Comparison of ENCODE assay signal across 8 mouse cellular contexts in genomic region chr11:58977150-58977549, GRCm38 (mm10). TPM values are rescaled to one million over a fixed set of nuclear protein-coding genes. Genes with fewer than 3 reads are reported as not detected.
DNase-seq lines count a peak whose midpoint lies in the region; ATAC-seq and TF ChIP-seq lines count a peak whose summit lies in the region.

No protein-coding gene starts in this region.

- peak overlapping the region; percentile 94 for H3K27ac ChIP-seq in gastrocnemius, adult 2 months
- peak overlapping the region; percentile 89 for H3K27ac ChIP-seq in MEL (ENCODE audit: control insufficient read depth, low read depth, low read length)

- peak; percentile 78 for ATAC-seq in erythroid progenitor cell, adult 5-6 weeks (replicated peaks; ENCODE audit: low FRiP score, poor library complexity, severe bottlenecking)

- TF ChIP-seq RAD21 in MEL (IDR thresholded peaks at IDR 0.05; ENCODE audit: low read depth, low read length) = no peak

- TF ChIP-seq POLR2A in MEL (IDR thresholded peaks at IDR 0.05; ENCODE audit: control insufficient read depth in 1 of 2, insufficient read depth in 1 of 2, low read depth in 1 of 2, low read length in 2 of 2, poor library complexity in 1 of 2) (no peak), myocyte (IDR thresholded peaks at IDR 0.05; ENCODE audit: insufficient read length, low read depth) (no peak)

- no peak for TF ChIP-seq CTCF in gastrocnemius, adult 2 months (IDR thresholded peaks at IDR 0.05)
- TF ChIP-seq CTCF in MEL (IDR thresholded peaks at IDR 0.05 in 2 of 3, conservative IDR thresholded peaks at IDR 0.05 in 1 of 3; ENCODE audit: control insufficient read depth in 1 of 3, insufficient read depth in 1 of 3, low read depth in 2 of 3, low read length in 3 of 3, poor library complexity in 1 of 3, severe bottlenecking in 1 of 3) = no peak

- H3K4me3 ChIP-seq in gastrocnemius, adult 2 months = peak overlapping the region; percentile 85
- peak overlapping the region; percentile 88 to 97 for H3K4me3 ChIP-seq in MEL (ENCODE audit: control insufficient read depth in 1 of 2, insufficient read depth in 1 of 2, low read depth in 2 of 2, low read length in 2 of 2)
- peak overlapping the region; percentile 99 for H3K4me3 ChIP-seq in myocyte

- H3K9me3 ChIP-seq in MEL (replicated peaks; ENCODE audit: insufficient read depth, low read length) = no peaks in the 10 kb centered on the region

- TF ChIP-seq EP300 in MEL (IDR thresholded peaks at IDR 0.05; ENCODE audit: low read depth in 1 of 2, low read length in 2 of 2) = no peak

- H3K27me3 ChIP-seq in MEL (ENCODE audit: control insufficient read depth in 1 of 2, insufficient read depth in 2 of 2, low read length in 2 of 2) = no peaks in the 10 kb centered on the region
- H3K27me3 ChIP-seq in myocyte (ENCODE audit: control insufficient read depth, insufficient read depth, insufficient read length) = no peaks in the 10 kb centered on the region

- peaks cover 15 to 18% of the 10 kb centered on the region in 2 experiments for H3K4me1 ChIP-seq in MEL (ENCODE audit: control insufficient read depth in 1 of 2, insufficient read depth in 2 of 2, low read length in 2 of 2)

- H3ac ChIP-seq in myocyte (ENCODE audit: control insufficient read depth, insufficient read length) = peak overlapping the region; percentile 25

- peak overlapping the region; percentile 81 for H3K9ac ChIP-seq in MEL (ENCODE audit: control insufficient read depth, low read depth, low read length, poor library complexity, severe bottlenecking)

- intact Hi-C loops in gastrocnemius, adult 2 months (cut with DNase I) = loop anchor here (10.0 kb wide), 1 partner anchor 218 kb away; the partner anchor contains the start of gene Guk1
- intact Hi-C loops in left cerebral cortex, postnatal 14 days (cut with DNase I) = loop anchor here (10.0 kb wide), 1 partner anchor 208 kb away; the partner anchor contains the start of gene Gjc2

- H3K79me2 ChIP-seq in MEL (ENCODE audit: control insufficient read depth, insufficient read depth, low read length, poor library complexity) (peaks cover 54% of the 10 kb centered on the region), myocyte (ENCODE audit: control insufficient read depth, insufficient read depth) (peaks cover 51% of the 10 kb centered on the region)

- H3K4me2 ChIP-seq in myocyte (ENCODE audit: low read depth) = peak overlapping the region; percentile 79

- DNase-seq in gastrocnemius, adult 2 months = peak; percentile 62
- no peak for DNase-seq in gastrocnemius, postnatal 4 days (ENCODE audit: low spot score in 2 of 2)
- DNase-seq in MEL (ENCODE audit: low read depth, low spot score) = peak; percentile 65
- peak; percentile 40 to 66 for DNase-seq in kidney, postnatal 36 days
- DNase-seq in frontal cortex, postnatal 10 days (ENCODE audit: low spot score in 2 of 2) = no peak
- no peak for DNase-seq in left cerebral cortex, postnatal 14 days (ENCODE audit: low spot score in 2 of 2)

- H3K36me3 ChIP-seq in MEL (ENCODE audit: control insufficient read depth in 1 of 2, insufficient read depth in 2 of 2, low read length in 2 of 2) (peaks cover 2 to 25% of the 10 kb centered on the region in 2 experiments; a peak in 3 of 4 replicates), myocyte (ENCODE audit: control insufficient read depth, insufficient read depth) (peaks cover 3% of the 10 kb centered on the region)

TF ChIP-seq in MEL, 35 proteins besides CTCF, POLR2A, EP300 and RAD21 (continues in another document):
- TF ChIP-seq POLR2AphosphoS5 (IDR thresholded peaks at IDR 0.05; ENCODE audit: borderline replicate concordance, low read depth, low read length) (no peak), SIN3A (IDR thresholded peaks at IDR 0.05; ENCODE audit: low read length) (no peak), USF1 (IDR thresholded peaks at IDR 0.05; ENCODE audit: low read depth, low read length) (no peak), RCOR1 (IDR thresholded peaks at IDR 0.05; ENCODE audit: low read depth, low read length) (no peak), KAT2A (conservative IDR thresholded peaks at IDR 0.05; ENCODE audit: low read depth, low read length) (no peak), ELF1 (IDR thresholded peaks at IDR 0.05; ENCODE audit: low read depth, low read length) (no peak), JUND (IDR thresholded peaks at IDR 0.05; ENCODE audit: low read depth, low read length) (no peak), ZKSCAN1 (IDR thresholded peaks at IDR 0.05; ENCODE audit: low read depth, low read length) (no peak), UBTF (IDR thresholded peaks at IDR 0.05; ENCODE audit: borderline replicate concordance, insufficient read depth, low read depth, low read length) (peak; percentile 89; the same call in 1 of the 2 replicates)

TF ChIP-seq in myocyte, 11 proteins besides CTCF, POLR2A, EP300 and RAD21:
- no peak for TF ChIP-seq TCF12 (IDR thresholded peaks at IDR 0.05; ENCODE audit: insufficient read depth, poor library complexity, severe bottlenecking)

RNA-seq across cellular contexts. Expression of gene Trim11, which starts 0.7 kb away (rescaled TPM):
- total RNA-seq in gastrocnemius, adult 2 months (2021) = 1 to 10 TPM; 7.2 to 7.9 TPM
- total RNA-seq in gastrocnemius, postnatal 4 days (2021) = 10 to 100 TPM; 16.7 to 19.6 TPM
- total RNA-seq in MEL (2012; rRNA removed) = 22.9 and 27.0 TPM in 2 replicates
- 10 to 100 TPM in 1 of 2 experiments, not detected in 1; 24.8 TPM for polyA plus RNA-seq in MEL (2012; ENCODE audit: insufficient read depth in 1 of 2, insufficient read length in 2 of 2, low read depth in 1 of 2, low replicate concordance in 2 of 2, missing spikeins in 1 of 2)
- total RNA-seq in erythroid progenitor cell, adult 5-6 weeks (2015; ENCODE audit: low replicate concordance) = 10.1 and 18.0 TPM in 2 replicates
- total RNA-seq in erythroid progenitor cell, adult 5-6 weeks (2017; ENCODE audit: low replicate concordance) = 11.3 and 15.2 TPM in 2 replicates
- polyA plus RNA-seq in myocyte (2012; fragmentation: generic; extraction: Trizol) = 19.3 TPM
- 10 to 100 TPM; 21.8 to 22.0 TPM for total RNA-seq in left cerebral cortex, postnatal 14 days (2021)

RNA-seq across cellular contexts. Expression of gene Hist3h2a, which starts 22.7 kb away (rescaled TPM):
- total RNA-seq in gastrocnemius, adult 2 months (2021) = 10 to 100 TPM; 10.5 to 11.3 TPM
- 10 to 100 TPM; 37.1 to 42.7 TPM for total RNA-seq in gastrocnemius, postnatal 4 days (2021)
- 184 and 300 TPM in 2 replicates for total RNA-seq in MEL (2012; rRNA removed)
- under 1 TPM in 1 of 2 experiments, not detected in 1; 0.42 TPM for polyA plus RNA-seq in MEL (2012; ENCODE audit: insufficient read depth in 1 of 2, insufficient read length in 2 of 2, low read depth in 1 of 2, low replicate concordance in 2 of 2, missing spikeins in 1 of 2)
- 186 and 192 TPM in 2 replicates for total RNA-seq in erythroid progenitor cell, adult 5-6 weeks (2015; ENCODE audit: low replicate concordance)
- 1,299 and 1,489 TPM in 2 replicates for total RNA-seq in erythroid progenitor cell, adult 5-6 weeks (2017; ENCODE audit: low replicate concordance)
- 24.4 TPM for polyA plus RNA-seq in myocyte (2012; fragmentation: generic; extraction: Trizol)
- total RNA-seq in left cerebral cortex, postnatal 14 days (2021) = 10 to 100 TPM; 57.2 to 62.3 TPM

RNA-seq across cellular contexts. Expression of gene Trim17, which starts 22.7 kb away (rescaled TPM):
- under 1 TPM; 0.08 to 0.33 TPM for total RNA-seq in gastrocnemius, adult 2 months (2021)
- under 1 TPM; 0.23 to 0.29 TPM for total RNA-seq in gastrocnemius, postnatal 4 days (2021)
- 0.50 and 0.52 TPM in 2 replicates for total RNA-seq in MEL (2012; rRNA removed)
- polyA plus RNA-seq in MEL (2012; ENCODE audit: insufficient read depth in 1 of 2, insufficient read length in 2 of 2, low read depth in 1 of 2, low replicate concordance in 2 of 2, missing spikeins in 1 of 2) (under 1 TPM in 1 of 2 experiments, not detected in 1; 0.82 TPM), myocyte (2012; fragmentation: generic; extraction: Trizol) (0.64 TPM)
- 0.36 and 0.84 TPM in 2 replicates for total RNA-seq in erythroid progenitor cell, adult 5-6 weeks (2015; ENCODE audit: low replicate concordance)
- total RNA-seq in erythroid progenitor cell, adult 5-6 weeks (2017; ENCODE audit: low replicate concordance) = 1.2 TPM in 2 replicates
- total RNA-seq in left cerebral cortex, postnatal 14 days (2021) = 1 to 10 TPM; 3.9 to 4.3 TPM

RNA-seq across cellular contexts. Expression of gene Hist3h2ba, which starts 28.4 kb away (rescaled TPM):
- total RNA-seq in gastrocnemius, adult 2 months (2021) = not detected
- 10 to 100 TPM in 1 of 2 experiments, 1 to 10 TPM in 1; 9.8 to 17.0 TPM for total RNA-seq in gastrocnemius, postnatal 4 days (2021)
- 48.2 and 147 TPM in 2 replicates for total RNA-seq in MEL (2012; rRNA removed)
- polyA plus RNA-seq in MEL (2012; ENCODE audit: insufficient read depth in 1 of 2, insufficient read length in 2 of 2, low read depth in 1 of 2, low replicate concordance in 2 of 2, missing spikeins in 1 of 2) = under 1 TPM in 1 of 2 experiments, not detected in 1; 0.21 TPM
- total RNA-seq in erythroid progenitor cell, adult 5-6 weeks (2015; ENCODE audit: low replicate concordance) = 265 and 290 TPM in 2 replicates
- 136 and 409 TPM in 2 replicates for total RNA-seq in erythroid progenitor cell, adult 5-6 weeks (2017; ENCODE audit: low replicate concordance)
- 0.88 TPM for polyA plus RNA-seq in myocyte (2012; fragmentation: generic; extraction: Trizol)
- 100 to 1,000 TPM; 119 to 135 TPM for total RNA-seq in left cerebral cortex, postnatal 14 days (2021)

RNA-seq across cellular contexts. Expression of gene Rnf187, which starts 38.4 kb away (rescaled TPM):
- 100 to 1,000 TPM in 1 of 2 experiments, 10 to 100 TPM in 1; 95.2 to 101 TPM for total RNA-seq in gastrocnemius, adult 2 months (2021)
- 100 to 1,000 TPM; 161 to 162 TPM for total RNA-seq in gastrocnemius, postnatal 4 days (2021)
- total RNA-seq in MEL (2012; rRNA removed) = 282 and 337 TPM in 2 replicates
- polyA plus RNA-seq in MEL (2012; ENCODE audit: insufficient read depth in 1 of 2, insufficient read length in 2 of 2, low read depth in 1 of 2, low replicate concordance in 2 of 2, missing spikeins in 1 of 2) = 1,000 to 10,000 TPM in 1 of 2 experiments, 100 to 1,000 TPM in 1; 280 to 3,830 TPM
- 104 and 109 TPM in 2 replicates for total RNA-seq in erythroid progenitor cell, adult 5-6 weeks (2015; ENCODE audit: low replicate concordance)
- total RNA-seq in erythroid progenitor cell, adult 5-6 weeks (2017; ENCODE audit: low replicate concordance) = 104 and 117 TPM in 2 replicates
- 197 TPM for polyA plus RNA-seq in myocyte (2012; fragmentation: generic; extraction: Trizol)
- total RNA-seq in left cerebral cortex, postnatal 14 days (2021) = 100 to 1,000 TPM; 493 to 512 TPM

Comparison
In these comparisons a context has a peak if more than half of its experiments do, and no peak if none do; other contexts are left out.
1. DNase-seq: peak in gastrocnemius, adult 2 months (single experiment), MEL (single experiment) and kidney, postnatal 36 days (2 of 2); none in gastrocnemius, postnatal 4 days (0 of 2), frontal cortex, postnatal 10 days (0 of 2) and left cerebral cortex, postnatal 14 days (0 of 2).
2. Peak in every context shown above with its lines, with median percentiles within 50 percentile points of each other: H3K4me3 ChIP-seq.